Mouse (Mus musculus): ENCODE measurements around the gene Gm17571.

The Gm17571 gene

DNA sequence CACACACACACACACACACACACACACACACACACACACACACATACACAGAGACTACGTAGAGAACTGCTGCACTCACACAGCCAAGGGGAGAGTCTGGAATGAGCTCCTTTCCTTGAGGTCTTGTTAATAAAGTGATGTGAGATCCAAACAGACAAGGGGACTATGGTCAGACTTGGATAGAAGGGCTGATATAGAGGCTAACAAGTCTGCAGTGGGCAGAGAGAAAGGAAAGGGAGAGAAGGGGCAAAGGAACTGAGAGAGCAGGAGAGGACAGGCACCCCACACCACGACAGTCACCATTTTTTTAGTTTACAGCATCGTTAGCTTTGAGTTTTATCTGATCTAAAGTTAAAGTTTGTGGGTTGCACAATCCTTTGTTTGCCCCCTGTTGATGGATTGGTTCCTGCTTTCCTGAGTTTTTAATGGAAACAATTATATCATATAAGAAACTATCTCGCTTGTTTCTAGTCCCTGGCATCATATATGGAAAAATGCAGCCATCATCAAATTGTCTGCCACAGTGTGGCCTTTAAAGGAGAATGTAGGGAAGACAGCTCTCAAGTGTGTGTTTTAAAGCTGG is at the start of gene Gm17571:
TSS of gene Gm17571 (minus strand) at position 51 of the 583 bp plus-strand sequence.
- in situ Hi-C loops (cut with MboI, MseI): loop anchor here in 1 of 2 experiments (25.0 kb wide), 1 partner anchor 1859 kb away; no protein-coding TSS in a partner anchor

- in situ Hi-C loops (cut with MboI, MseI): no loop called here
These were observed 49.0 kb upstream of the Gm17571 start for GRCm38 (mm10) chr9:13495530-13495929.

DNA sequence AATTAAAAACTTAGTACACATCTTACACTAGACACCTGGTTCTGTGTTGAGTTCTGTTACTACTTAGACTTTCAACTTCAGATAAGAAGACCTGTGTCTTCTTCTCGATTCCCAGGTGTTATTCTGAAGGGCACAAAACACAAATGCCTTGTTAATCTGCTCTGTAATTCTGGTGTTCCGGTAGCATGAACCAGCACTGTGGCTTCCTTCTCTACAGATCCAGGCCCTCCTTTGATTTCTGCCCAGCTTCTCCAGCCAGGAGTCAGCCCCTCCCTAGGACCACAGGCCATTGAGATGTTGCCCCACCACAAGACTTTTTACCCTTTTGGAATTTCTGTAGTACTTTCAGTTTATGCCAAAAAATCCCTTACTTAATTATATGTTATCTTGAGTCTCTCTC is 47.2 kb upstream of the Gm17571 start:
- in situ Hi-C loops (cut with MboI, MseI): no loop called here

GRCm38 (mm10) chr9:13492807-13493206 is 46.3 kb upstream of the Gm17571 start:
- in situ Hi-C loops (cut with MboI, MseI): no loop called here

DNA sequence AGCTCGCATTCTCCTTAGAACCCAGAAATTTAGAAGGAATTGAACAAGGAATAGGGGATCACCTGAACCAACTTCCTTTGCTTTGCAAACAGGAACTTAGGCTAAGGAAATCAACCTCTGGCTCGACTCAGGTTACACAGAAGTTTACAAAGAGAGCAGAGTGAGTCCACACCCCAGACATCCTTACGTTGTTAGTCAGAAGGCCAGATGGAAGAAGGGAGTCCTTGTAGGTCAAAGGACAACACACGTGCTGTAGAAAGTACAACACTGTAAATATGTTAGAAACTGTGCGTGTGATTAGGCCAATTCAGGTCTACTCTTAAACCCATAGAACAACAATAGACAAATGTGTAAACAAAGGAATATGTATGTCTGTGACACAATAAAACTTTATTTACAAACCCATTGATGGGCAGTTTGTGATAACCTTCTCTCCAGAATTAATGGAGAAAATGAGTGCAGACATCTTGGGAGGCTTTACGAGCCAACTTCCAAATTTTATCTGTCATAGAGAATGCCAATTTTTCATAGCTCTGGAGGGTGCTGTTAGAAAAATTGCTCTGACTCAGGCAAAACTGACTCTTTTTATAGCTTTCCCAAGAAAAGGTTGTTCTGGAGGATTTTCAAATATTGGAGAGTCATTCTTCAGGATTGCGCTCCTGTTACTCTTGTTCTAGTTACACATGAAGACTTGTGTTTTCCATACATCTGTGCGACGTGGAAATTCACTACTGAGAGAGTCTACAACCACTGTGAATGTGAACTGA is 45.5 kb upstream of the Gm17571 start:
- in situ Hi-C loops (cut with MboI, MseI): no loop called here

DNA sequence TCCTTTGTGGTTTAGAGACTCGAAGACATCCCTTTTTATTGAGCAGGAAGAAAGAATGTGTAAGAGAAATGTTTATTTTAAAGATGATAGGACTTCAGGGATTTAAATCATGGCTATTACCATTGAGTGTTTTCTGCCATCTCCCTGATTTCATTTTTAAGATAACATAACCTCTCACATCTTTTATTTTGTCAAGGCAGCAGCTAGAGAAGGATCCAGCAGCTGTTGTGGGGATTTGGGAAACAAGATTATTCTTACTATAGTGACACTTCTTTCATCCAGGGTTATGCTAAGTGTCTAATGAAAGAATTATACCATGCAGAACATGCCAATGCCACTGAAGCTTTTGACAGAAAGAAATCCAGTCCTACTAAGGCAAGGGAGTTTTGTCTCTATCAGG is 44.6 kb upstream of the Gm17571 start:
- in situ Hi-C loops (cut with MboI, MseI): no loop called here

- in situ Hi-C loops (cut with MboI, MseI): loop anchor here in 1 of 2 experiments (5.0 kb wide), 1 partner anchor 54 kb away; no protein-coding TSS in a partner anchor
These were observed 39.4 kb upstream of the Gm17571 start for GRCm38 (mm10) chr9:13485914-13486313.

- in situ Hi-C loops (cut with MboI, MseI): loop anchor here in 1 of 2 experiments (5.0 kb wide), 1 partner anchor 52 kb away; no protein-coding TSS in a partner anchor
These were observed 38.0 kb upstream of the Gm17571 start for GRCm38 (mm10) chr9:13484267-13485240.

GRCm38 (mm10) chr9:13483199-13484068 is 36.9 kb upstream of the Gm17571 start:
- in situ Hi-C loops (cut with MboI, MseI): no loop called here

- in situ Hi-C loops (cut with MboI, MseI): no loop called here
These were observed 32.7 kb upstream of the Gm17571 start for GRCm38 (mm10) chr9:13479275-13479674.

DNA sequence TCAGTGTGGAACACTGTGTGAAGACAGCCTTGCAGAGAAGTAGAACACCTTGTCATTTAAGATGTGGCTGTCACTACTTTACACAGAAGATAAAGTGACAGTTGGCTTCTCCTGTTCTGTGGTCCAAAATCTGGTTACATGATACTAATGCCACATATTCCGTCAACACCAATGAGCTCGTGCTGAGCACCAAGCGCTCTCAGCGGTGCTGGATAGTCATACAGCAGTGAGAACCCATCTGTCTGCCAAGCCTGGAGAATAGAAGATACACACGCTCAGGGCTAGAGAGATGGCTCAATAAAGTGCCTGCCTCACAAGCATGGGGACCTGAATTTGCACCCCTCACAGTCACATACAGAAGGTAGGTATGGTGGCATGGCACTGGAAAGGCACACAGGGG is 28.4 kb upstream of the Gm17571 start:
- in situ Hi-C loops (cut with MboI, MseI): no loop called here

- in situ Hi-C loops (cut with MboI, MseI): no loop called here
These were observed 23.5 kb upstream of the Gm17571 start for GRCm38 (mm10) chr9:13470013-13470412.

- in situ Hi-C loops (cut with MboI, MseI): loop anchor here in 1 of 2 experiments (5.0 kb wide), 1 partner anchor 54 kb away; no protein-coding TSS in a partner anchor
These were observed 22.2 kb upstream of the Gm17571 start for GRCm38 (mm10) chr9:13468778-13469177.

GRCm38 (mm10) chr9:13467745-13468144 is 21.2 kb upstream of the Gm17571 start:
- in situ Hi-C loops (cut with MboI, MseI): loop anchor here in 1 of 2 experiments (5.0 kb wide), 1 partner anchor 55 kb away; no protein-coding TSS in a partner anchor

DNA sequence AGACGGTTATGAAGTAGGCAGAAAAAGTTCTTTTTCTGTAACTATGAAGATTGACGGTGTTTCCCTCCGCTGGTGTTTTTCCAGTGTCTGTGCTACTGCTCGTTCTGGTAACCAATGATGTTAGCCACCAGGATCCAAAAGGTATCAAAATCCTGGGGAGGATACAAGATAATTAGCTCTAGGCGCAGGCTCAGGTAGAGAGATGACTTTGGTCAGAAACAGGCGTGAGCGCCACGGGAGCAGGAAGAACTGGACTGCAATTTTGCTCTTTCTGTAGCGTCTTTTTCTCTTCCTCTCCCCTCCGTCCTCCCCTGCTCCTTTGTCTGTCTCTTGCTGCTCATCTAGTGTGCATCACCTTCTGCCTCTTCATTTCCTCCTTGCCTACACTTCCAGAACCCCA is 20.3 kb upstream of the Gm17571 start:
- in situ Hi-C loops (cut with MboI, MseI): loop anchor here in 1 of 2 experiments (5.0 kb wide), 1 partner anchor 55 kb away; no protein-coding TSS in a partner anchor

DNA sequence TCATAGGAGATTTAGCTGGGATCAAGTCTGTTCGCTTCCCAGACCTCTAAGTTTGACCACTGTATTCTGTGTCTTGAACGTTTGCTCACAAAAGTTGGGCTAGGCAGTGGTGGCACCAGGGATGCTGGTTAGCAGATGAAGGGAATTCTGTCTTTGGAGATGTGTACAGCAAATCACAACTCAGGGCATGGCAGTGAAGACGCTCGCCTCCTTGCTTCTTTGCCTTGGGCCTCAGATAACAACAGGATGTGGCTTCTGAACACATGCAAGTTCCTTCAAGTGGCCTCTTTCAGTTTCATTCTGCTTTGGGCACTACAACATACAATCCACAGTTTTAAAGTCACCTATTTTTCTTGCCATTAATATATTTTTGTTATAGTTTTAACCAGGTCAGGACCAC is 19.8 kb upstream of the Gm17571 start:
- in situ Hi-C loops (cut with MboI, MseI): loop anchor here in 1 of 2 experiments (5.0 kb wide), 1 partner anchor 56 kb away; no protein-coding TSS in a partner anchor

DNA sequence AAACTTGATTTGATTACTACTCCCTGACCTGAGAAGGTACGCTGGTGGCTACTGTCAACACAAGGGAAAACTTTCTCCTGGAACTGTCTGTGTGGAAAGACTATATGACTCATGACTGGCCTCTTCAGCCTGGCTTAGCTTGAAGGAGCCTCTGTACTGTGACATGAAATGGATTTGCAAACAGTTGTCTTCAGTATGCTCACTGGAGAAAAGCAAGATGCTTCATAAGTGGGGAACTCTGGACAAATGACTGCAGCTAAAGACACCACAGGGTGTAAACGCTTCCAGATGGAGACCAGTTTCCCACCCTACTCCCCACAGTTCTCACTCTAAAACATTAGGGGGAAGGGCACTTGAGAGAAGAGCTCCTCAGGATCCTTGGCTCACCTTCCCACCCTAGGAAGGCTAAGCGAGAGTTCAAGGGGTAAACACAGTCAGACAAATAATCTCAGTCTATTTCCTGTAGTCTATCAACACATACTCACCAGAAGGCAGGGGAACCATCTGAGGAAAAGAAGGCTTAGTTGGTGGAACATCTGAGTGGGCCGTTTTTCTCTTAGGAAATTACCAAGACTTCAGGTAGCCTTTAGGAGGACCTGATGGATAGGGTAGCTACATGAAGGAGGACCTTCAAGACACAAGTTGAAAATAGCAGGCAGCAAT is 18.9 kb upstream of the Gm17571 start:
- in situ Hi-C loops (cut with MboI, MseI): loop anchor here in 1 of 2 experiments (5.0 kb wide), 1 partner anchor 57 kb away; no protein-coding TSS in a partner anchor

- in situ Hi-C loops (cut with MboI, MseI): no loop called here
These were observed 14.4 kb upstream of the Gm17571 start for GRCm38 (mm10) chr9:13460926-13461325.

GRCm38 (mm10) chr9:13460012-13460411 is 13.5 kb upstream of the Gm17571 start:
- in situ Hi-C loops (cut with MboI, MseI): no loop called here

GRCm38 (mm10) chr9:13459371-13459770 is 12.8 kb upstream of the Gm17571 start:
- in situ Hi-C loops (cut with MboI, MseI): loop anchor here in 1 of 2 experiments (5.0 kb wide), 1 partner anchor 193 kb away; no protein-coding TSS in a partner anchor
